9 mouse cellular contexts compared by ENCODE assay signal in genomic region chr5:113956510-113956909, GRCm38 (mm10). TPM values are rescaled to one million over a fixed set of nuclear protein-coding genes. Genes with fewer than 3 reads are reported as not detected.
DNase-seq lines count a peak whose midpoint lies in the region; ATAC-seq and TF ChIP-seq lines count a peak whose summit lies in the region.
"Had no signal": no experiment of that assay in that cellular context is flagged by ENCODE, and none has a peak within 500 bp of the region (broad histone marks: within the 10 kb centered on the region; RNA-seq: fewer than 3 reads in every experiment).

No protein-coding gene starts in this region.

- 8% methylated on average over 4 of the region's 4 CpGs for WGBS in liver, adult 2 months
- 0% methylated on average over 4 of the region's 4 CpGs for WGBS in neural tube, embryonic 13.5 days

- no peaks in the 10 kb centered on the region for H3K79me2 ChIP-seq in liver, adult 2 months (ENCODE audit: control insufficient read depth, insufficient read depth, low read length)

- peaks cover 14% of the 10 kb centered on the region; the same call in 1 of the 2 replicates for H3K36me3 ChIP-seq in liver, adult 2 months (ENCODE audit: control insufficient read depth, insufficient read depth, low read length)
- H3K36me3 ChIP-seq in neural tube, embryonic 13.5 days = peaks cover 64% of the 10 kb centered on the region
- no peaks in the 10 kb centered on the region for H3K36me3 ChIP-seq in testis, adult 2 months (ENCODE audit: control insufficient read depth, insufficient read depth, low read length)

- ATAC-seq in neural tube, embryonic 13.5 days (ENCODE audit: low read depth) = peak; percentile 32; the same call in 1 of the 2 replicates

- no peaks in the 10 kb centered on the region for H3K27me3 ChIP-seq in liver, adult 2 months (ENCODE audit: control insufficient read depth, insufficient read depth, low read length)
- H3K27me3 ChIP-seq in neural tube, embryonic 13.5 days = no peaks in the 10 kb centered on the region
- no peaks in the 10 kb centered on the region for H3K27me3 ChIP-seq in testis, adult 2 months (ENCODE audit: control insufficient read depth, insufficient read depth, low read length)

- no peak for TF ChIP-seq POLR2A in liver, adult 2 months (IDR thresholded peaks at IDR 0.05; ENCODE audit: extremely low read depth, insufficient read depth, low read length)
- no peak for TF ChIP-seq POLR2A in testis, adult 2 months (IDR thresholded peaks at IDR 0.05; ENCODE audit: control insufficient read depth, low read depth, low read length)

- no peak overlapping the region for H3K4me3 ChIP-seq in liver, adult 2 months (ENCODE audit: insufficient read depth, low read depth, low read length)
- no peak overlapping the region for H3K4me3 ChIP-seq in neural tube, embryonic 13.5 days
- no peak overlapping the region for H3K4me3 ChIP-seq in testis, adult 2 months (ENCODE audit: control insufficient read depth, low read depth, low read length)
- H3K4me3 ChIP-seq: erythroblast, embryonic 14.5 days had no signal

- H3K4me1 ChIP-seq in liver, adult 2 months (ENCODE audit: control insufficient read depth, insufficient read depth, low read length) = peaks cover 4% of the 10 kb centered on the region; the same call in 1 of the 2 replicates
- H3K4me1 ChIP-seq in neural tube, embryonic 13.5 days (replicated peaks) = peaks cover 8% of the 10 kb centered on the region; the same call in 1 of the 2 replicates
- no peaks in the 10 kb centered on the region for H3K4me1 ChIP-seq in testis, adult 2 months (ENCODE audit: control insufficient read depth, insufficient read depth, low read length)

- no peak overlapping the region for H3K27ac ChIP-seq in liver, adult 2 months (replicated peaks; ENCODE audit: insufficient read depth, low read depth, low read length)
- H3K27ac ChIP-seq in neural tube, embryonic 13.5 days (replicated peaks) = no peak overlapping the region
- H3K27ac ChIP-seq in testis, adult 2 months (ENCODE audit: control insufficient read depth, insufficient read depth, low read depth, low read length) = no peak overlapping the region

- no peaks in the 10 kb centered on the region for H3K9me3 ChIP-seq in neural tube, embryonic 13.5 days

- no peak overlapping the region for H3K4me2 ChIP-seq in neural tube, embryonic 13.5 days

- TF ChIP-seq CTCF in liver, adult 2 months (IDR thresholded peaks at IDR 0.05; ENCODE audit: low read depth, low read length) = peak; percentile 98
- TF ChIP-seq CTCF in testis, adult 2 months (IDR thresholded peaks at IDR 0.05; ENCODE audit: control insufficient read depth, insufficient read depth, insufficient replicate concordance, low read depth, low read length) = peak; percentile 98

- peak; percentile 93 for DNase-seq in B cell, adult 2 months
- peak; percentile 84 for DNase-seq in adrenal gland, adult 2 months
- peak; percentile 89 for DNase-seq in embryo, embryonic 9.5 days (ENCODE audit: extremely low spot score)
- peak; percentile 81 to 96 for DNase-seq in heart, adult 18-20 months
- peak; percentile 89 for DNase-seq in kidney, adult 9 months
- DNase-seq in liver, adult 2 months (ENCODE audit: extremely low read depth, low read depth, low spot score) = peak; percentile 41

- no peak overlapping the region for H3K9ac ChIP-seq in liver, adult 2 months (ENCODE audit: low read depth, low read length)
- H3K9ac ChIP-seq in neural tube, embryonic 13.5 days = no peak overlapping the region

RNA-seq across cellular contexts. Expression of gene Ssh1, which starts 37.2 kb away (rescaled TPM):
- total RNA-seq in adrenal gland, adult 2 months (2021) = 10 to 100 TPM; 15.5 to 24.6 TPM
- polyA plus RNA-seq in adrenal gland, adult 2 months (2012; rRNA removed) = 9.1 and 9.9 TPM in 2 replicates
- 10 to 100 TPM; 13.5 to 13.6 TPM for total RNA-seq in heart, adult 18-20 months (2021)
- total RNA-seq in liver, adult 2 months (2014; rRNA removed) = 1.6 and 3.3 TPM in 2 replicates
- 5.0 and 5.5 TPM in 2 replicates for polyA plus RNA-seq in liver, adult 2 months (2012; rRNA removed)
- 12.9 and 16.8 TPM in 2 replicates for polyA plus RNA-seq in neural tube, embryonic 13.5 days (2015; fragmentation: Nextera tagmentation; extraction: Ambion mirVana)
- polyA plus RNA-seq in testis, adult 2 months (2012; rRNA removed) = 4.1 and 5.0 TPM in 2 replicates

RNA-seq across cellular contexts. Expression of gene Dao, which starts 47.0 kb away (rescaled TPM):
- not detected for total RNA-seq in adrenal gland, adult 2 months (2021)
- not detected in 2 replicates for polyA plus RNA-seq in adrenal gland, adult 2 months (2012; rRNA removed)
- not detected for total RNA-seq in heart, adult 18-20 months (2021)
- not detected in 2 replicates for total RNA-seq in liver, adult 2 months (2014; rRNA removed)
- not detected in 2 replicates for polyA plus RNA-seq in liver, adult 2 months (2012; rRNA removed)
- not detected in 2 replicates for polyA plus RNA-seq in neural tube, embryonic 13.5 days (2015; fragmentation: Nextera tagmentation; extraction: Ambion mirVana)
- 0.06 and 0.40 TPM in 2 replicates for polyA plus RNA-seq in testis, adult 2 months (2012; rRNA removed)
- polyA plus RNA-seq: erythroblast, embryonic 14.5 days had no signal

RNA-seq across cellular contexts. Expression of gene Coro1c, which starts 48.0 kb away (rescaled TPM):
- total RNA-seq in adrenal gland, adult 2 months (2021) = 10 to 100 TPM; 43.3 to 75.5 TPM
- polyA plus RNA-seq in adrenal gland, adult 2 months (2012; rRNA removed) = 29.1 and 31.3 TPM in 2 replicates
- 10 to 100 TPM; 30.3 to 33.1 TPM for total RNA-seq in heart, adult 18-20 months (2021)
- total RNA-seq in liver, adult 2 months (2014; rRNA removed) = 11.8 and 14.0 TPM in 2 replicates
- polyA plus RNA-seq in liver, adult 2 months (2012; rRNA removed) = 12.0 and 13.6 TPM in 2 replicates
- 183 and 200 TPM in 2 replicates for polyA plus RNA-seq in neural tube, embryonic 13.5 days (2015; fragmentation: Nextera tagmentation; extraction: Ambion mirVana)
- 12.9 and 13.2 TPM in 2 replicates for polyA plus RNA-seq in testis, adult 2 months (2012; rRNA removed)

Comparison
In these comparisons a context has a peak if more than half of its experiments do, and no peak if none do; other contexts are left out.
1. DNase-seq: peak in every context shown above with its lines; median percentile 93 in B cell, adult 2 months; 89 in embryo, embryonic 9.5 days; 89 in kidney, adult 9 months; 88 in heart, adult 18-20 months; 84 in adrenal gland, adult 2 months; 41 in liver, adult 2 months.